Mouse (Mus musculus) ES-Bruce4 (cell line): ENCODE results near the gene Gm9844.
A peak's percentile ranks its signal among the peaks of the same experiment; 100 is the strongest.

Source experiments
- CTCF ChIP-seq: IDR thresholded peaks from one replicate; pipeline ENCODE4 v1.8.1; 2011; ENCODE audit warnings: low read depth, low read length
- EP300 ChIP-seq: IDR thresholded peaks from 2 replicates; pipeline ENCODE4 v1.6.1; 2011; ENCODE audit warnings: low read depth, low read length; ENCODE audit not compliant: insufficient read depth
- POLR2A ChIP-seq: IDR thresholded peaks from one replicate; pipeline ENCODE4 v1.8.1; 2011; ENCODE audit warnings: low read length; ENCODE audit not compliant: insufficient read depth

GRCm38 (mm10) chr7:24844144-24844543 is 17.9 kb upstream of the Gm9844 start:
- TF ChIP-seq CTCF (peak; percentile 5), EP300 (no peak), POLR2A (no peak)
